Mouse (Mus musculus) gastrocnemius, adult 8-10 months (tissue): Measurements from ENCODE around the gene Gtf2a1l. TPM values are rescaled to one million over a fixed set of nuclear protein-coding genes. Genes with fewer than 3 reads are reported as not detected.

Experiments used
- DNase-seq, 2 experiments: peaks; one replicate each; pipeline ENCODE4 v3.0.0; 2022; ENCODE audit warnings: low spot score in 2 of 2
- total RNA-seq, 4 experiments: library from RNA; stranded (reverse); gene quantifications; 2 replicates each; pipeline ENCODE4 v1.2.4; 2022

The Gtf2a1l gene
- total RNA-seq, 4 experiments from 2014 or later: not detected

DNA sequence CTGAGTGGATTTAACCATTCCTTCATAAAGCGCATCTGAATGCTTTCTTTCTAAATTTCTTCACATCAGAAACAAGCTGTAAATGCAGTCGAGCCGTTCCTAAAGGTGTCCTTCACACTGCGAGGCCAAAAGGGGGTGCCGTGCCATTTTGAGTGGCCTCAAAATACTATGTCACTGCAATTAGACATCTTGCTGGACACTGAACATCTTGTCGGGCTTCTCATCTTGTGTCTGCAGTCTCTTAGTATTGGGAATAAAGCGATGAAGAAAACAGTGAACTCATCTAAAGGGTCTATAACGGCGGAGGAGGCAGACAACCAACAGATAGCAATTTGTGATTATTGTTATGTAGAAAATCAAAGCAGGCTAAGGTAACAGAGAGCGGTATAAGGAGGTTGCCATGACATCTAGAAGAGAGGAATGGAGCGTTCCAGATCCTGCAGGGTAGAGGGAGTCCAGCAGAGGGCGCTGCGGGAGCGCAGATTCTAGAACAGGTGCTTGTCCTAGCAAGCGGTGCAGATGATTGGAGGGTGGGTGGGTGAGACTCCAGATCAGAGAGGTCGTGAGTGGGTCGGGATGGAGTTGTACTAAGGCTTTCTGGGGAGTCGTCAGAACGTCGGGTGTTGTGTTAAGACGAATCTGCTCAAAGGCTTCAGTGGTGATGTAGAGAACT lies 15.6 kb upstream of the Gtf2a1l start:
- DNase-seq: peak in 1 of 2 experiments; percentile 23

DNA sequence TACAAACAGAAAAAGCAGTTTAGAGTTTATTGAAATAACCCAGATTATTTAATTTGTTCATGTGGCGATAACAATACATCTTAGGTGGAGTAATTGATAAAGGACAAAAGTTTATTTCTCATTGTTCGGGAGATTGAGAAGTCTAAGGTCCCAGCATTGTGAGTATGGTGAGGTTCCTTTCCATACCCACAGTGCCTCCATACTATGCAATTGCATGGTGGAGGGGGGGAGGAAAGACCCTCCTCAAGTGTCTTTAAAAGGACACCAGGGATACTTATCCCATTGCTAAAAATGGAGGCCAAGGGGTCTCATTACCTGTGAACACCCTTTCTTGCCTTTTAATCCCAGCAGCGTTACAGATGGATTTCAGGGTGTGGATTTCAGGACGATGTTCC lies 15.1 kb upstream of the Gtf2a1l start:
- no peak for DNase-seq

DNA sequence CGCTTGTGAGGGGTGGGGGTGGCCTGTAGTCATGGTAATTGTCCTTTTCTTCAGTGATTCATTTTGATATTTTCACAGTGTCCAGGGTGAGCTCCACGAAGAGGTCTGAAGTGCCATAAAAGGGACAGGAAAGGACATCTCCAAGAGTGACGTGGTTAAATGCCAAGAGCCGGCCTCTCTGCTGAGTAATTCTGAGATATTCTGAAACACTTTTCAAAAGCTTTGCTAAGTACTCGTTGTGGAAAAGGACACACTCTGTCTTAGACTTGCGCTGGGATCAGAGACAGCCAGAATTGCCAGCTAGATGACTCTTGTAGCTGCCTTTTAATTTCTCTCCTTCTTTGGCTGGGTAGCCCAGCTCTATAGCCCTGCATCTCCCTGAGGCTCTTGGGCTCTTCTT lies 9.9 kb upstream of the Gtf2a1l start:
- DNase-seq: no peak

DNA sequence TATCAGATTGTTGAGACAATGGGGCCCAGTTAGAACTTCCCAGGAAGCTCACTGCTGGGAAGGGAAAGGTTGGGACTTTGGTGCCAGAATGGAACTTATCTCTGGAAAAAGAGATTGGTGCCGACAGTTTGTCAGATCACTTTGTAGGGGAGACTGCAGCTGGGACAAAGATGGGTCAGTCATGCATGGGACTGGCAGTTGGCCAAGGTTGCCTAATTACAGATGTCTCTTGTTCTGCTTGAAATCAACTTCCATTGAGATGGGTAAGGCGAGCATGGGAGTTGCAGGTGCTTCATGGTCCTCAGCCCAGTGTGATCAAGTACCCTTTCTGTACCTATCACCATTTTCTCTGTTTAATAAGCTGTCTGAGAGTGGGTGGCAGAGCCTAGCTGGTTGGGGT lies 2.4 kb upstream of the Gtf2a1l start:
- DNase-seq: no peak

DNA sequence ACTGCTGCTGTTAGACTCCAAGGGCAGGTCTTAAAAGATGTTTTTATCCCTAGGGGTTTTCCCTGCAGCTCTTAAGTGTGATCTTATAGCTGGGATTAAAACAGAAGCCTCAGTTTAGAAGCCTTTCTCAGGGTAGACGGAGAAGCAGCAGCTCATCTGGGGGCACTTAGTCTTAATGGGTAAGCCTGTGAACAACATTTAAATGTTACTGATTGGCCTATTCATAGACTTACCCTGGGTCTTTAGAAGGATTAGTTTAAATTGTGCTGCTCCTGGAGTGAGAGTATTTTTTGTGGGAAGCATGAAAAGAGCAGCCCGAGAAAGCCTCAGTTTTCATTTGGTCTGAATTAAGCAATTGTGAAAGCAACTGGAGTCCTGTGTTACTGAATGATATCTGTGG lies 1.5 kb downstream of the Gtf2a1l start:
- no peak for DNase-seq

DNA sequence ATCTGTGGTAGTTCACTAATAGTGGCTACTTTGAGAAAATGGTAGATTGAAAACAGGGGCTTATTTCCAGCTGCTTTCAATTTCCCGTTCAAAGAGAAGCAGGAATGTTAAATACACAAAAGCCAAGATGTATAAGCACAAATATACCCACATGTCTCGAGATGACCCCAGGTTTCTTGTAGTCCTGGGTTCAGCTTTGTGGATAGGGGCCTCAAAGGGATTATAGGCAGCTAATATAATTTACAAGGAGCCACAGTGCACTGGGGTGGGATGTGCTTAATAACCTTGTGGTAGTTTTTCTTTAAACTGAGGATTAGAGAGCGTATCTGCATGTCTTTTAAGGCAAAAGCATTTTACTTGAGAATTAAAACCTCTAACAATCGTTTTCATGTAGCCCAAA lies 2.3 kb downstream of the Gtf2a1l start:
- no peak for DNase-seq

DNA sequence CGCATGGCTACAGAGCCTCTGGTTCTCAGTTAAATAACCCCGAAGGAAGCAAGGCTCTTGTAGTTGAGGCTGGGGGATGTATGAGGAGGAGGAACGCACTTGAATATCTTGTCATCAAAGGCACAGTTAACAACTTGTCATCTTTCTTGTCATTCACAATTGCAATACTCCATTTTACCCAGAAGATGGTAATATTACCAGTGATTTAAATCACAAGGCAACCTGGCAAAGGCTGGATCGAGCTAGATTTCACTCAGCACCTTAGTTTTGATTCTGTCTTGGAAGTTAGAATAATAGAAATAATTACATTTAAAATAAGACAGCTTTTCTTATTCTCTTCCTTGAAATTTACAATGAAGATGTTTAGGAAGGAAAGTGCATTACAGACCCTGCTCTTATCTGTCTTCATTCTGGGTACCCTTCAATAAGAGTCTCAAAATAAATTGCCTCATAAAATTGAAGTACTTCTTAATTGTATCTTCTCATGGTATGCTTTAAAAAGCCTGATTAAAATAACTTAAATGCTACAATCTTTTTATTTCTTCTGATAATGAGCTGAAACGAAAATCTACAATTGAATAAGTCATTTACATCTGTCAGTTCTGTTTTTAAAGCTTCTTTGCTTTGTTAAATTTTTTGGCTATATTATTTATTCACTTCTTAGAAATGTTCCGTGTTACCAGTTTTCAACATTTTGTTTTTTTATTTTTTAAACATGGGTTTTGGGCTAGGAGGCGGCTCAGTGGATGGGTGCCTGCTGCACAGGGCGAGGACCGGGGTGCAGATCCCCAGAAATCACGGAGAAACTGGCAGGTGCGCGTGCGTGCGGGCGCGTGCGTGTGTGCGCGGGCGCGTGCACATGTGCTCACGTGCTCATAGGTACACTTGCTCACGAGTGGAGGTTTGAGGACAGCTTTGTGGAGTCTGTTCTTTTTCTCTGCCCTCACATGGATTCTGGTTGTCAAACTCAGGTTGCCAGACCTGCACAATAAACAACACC lies 7.2 kb downstream of the Gtf2a1l start:
- no peak for DNase-seq

DNA sequence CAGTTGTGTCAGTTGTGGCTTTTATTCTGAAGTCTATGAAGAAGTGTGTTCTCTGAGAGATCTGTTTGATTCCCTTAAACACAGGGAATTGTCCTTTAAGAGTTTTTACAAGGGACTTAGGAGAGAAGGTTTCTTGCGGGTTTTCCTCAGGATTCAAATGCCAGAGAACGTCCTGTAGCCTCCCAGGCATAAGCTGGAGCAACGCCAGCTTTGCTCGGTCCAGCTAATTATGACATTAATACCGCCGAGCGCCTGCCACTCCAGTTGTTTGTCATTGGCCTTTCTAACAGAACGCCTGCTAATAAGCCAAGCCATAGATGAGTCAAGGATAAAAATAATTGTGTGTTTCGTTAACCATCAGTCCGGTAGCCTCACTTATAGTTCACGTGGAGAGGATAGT lies 19.8 kb downstream of the Gtf2a1l start:
- DNase-seq: no peak

DNA sequence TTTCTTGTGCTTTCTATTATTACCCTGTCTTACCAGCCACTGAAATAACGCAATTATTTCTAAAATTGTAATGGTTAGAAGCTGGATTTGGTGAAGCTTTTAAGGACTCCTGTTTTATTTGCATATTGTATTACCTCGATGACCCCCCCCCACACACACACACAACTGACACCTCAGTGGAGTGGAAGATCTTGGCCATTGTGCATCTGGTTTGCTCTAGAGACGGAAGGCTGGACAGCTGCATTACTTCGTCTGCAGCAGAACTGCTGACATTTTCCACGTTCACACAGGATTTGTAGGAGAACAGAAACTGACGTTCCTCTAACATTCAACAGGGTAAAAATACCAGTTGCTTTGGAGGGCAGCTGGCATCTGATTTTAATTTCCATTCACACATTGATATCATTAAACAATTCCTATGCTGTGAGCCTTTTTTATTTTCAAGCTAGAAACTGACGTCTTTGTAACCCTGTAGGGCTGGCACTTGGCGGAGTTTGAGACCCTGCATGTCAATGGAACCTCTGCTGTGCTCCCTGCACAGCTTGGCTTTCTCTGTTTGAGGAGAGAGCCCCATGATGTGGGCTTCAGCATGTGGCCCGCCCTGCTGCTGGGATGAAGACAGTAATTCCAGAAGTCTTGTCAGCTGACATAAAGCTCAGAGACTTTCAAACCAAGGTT lies 28.3 kb downstream of the Gtf2a1l start:
- DNase-seq: no peak

DNA sequence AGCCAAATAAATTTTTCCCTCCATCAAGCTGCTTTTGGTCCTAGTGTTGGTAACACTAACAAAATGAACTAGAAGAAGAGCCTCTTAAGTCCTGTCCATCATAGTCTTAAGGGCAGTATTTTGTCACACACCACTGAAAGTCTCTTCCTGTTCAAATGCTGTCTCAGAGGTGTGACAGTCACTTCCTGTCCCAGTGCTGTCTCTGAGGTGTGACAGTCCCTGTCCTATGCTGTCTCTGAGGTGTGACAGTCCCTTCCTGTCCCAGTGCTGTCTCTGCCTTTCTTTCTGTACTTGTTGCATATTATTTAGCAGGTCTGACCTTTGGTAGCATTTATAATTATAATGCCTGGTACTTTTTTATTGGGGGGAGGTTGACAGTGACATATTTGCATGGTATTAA lies 32.4 kb downstream of the Gtf2a1l start:
- DNase-seq: no peak

DNA sequence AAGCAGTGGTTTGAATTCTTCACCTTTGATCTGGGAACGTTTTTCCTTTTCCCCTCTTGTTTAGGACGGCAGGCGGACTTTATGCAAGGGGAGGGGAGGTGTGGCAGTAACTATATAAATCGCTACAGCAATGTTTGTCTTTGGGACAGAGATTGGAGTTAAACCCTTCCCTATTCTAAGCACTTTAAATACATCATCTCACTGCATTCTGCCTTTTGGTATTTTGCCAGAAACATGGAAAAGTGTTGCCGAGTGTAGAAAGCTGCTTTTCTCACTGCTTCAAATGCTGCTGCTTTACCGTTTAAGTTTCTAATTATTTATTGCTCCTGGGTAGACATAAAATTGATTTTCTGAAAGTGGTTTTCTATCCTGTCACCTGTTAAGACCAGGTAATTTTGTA lies 33.9 kb downstream of the Gtf2a1l start:
- no peak for DNase-seq

DNA sequence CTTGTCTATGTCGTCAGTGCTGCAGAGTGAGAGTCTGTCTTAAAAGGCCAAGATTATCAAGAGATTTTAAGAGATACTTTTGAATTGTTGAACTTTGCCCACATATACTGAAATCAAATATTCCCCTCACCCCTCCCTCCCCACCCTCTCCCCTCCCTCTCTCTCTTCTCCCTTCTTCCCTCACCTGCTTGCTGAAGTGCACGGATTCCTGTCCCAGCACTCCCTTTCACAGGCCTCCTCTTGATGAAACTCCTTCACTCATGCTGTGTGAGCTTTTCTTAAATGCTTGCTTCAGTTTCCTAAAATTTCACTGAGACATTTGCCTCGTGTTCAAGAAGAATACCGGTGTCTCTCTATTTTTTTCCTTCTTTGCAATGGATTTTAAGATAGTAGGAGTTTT lies 34.7 kb downstream of the Gtf2a1l start:
- no peak for DNase-seq

DNA sequence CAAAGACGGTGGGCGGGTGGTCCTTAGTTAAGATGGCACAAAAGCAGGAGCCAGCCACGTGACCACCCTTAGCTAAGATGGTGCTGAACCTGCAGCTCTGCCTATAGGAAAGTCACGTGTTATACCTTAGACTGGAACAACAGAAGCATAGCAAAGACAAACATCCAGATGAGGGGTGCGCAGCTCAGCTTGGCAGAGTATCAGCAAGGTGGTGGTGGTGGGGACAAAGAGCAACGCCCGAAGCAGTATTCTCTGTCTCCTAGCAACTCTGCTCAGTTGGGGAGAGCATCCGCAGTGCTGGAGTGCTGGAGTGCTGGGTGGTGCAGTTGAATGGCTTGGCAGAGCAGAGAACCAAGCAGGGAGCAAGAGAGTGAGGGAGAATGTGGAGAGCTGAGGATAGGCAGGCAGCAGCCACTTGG lies 37.8 kb downstream of the Gtf2a1l start:
- no peak for DNase-seq

DNA sequence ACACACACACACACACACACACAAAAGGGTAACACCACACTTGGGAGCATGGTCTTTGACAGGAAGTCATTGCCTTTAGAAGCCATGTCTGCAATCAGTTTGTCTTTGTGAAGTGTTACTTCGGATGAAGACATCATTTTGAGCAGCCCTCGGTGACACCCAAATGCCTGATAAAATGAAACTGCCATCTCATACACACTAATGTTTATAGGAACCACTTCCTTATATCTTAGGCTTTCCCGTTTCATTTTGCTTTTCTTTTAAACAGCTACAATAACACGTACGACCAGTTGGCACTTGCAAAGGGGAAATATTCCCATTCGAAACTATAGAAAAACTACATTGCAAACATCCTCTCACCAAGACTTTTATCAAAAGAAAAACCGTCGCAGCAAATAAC lies 81.2 kb downstream of the Gtf2a1l start:
- DNase-seq: no peak

DNA sequence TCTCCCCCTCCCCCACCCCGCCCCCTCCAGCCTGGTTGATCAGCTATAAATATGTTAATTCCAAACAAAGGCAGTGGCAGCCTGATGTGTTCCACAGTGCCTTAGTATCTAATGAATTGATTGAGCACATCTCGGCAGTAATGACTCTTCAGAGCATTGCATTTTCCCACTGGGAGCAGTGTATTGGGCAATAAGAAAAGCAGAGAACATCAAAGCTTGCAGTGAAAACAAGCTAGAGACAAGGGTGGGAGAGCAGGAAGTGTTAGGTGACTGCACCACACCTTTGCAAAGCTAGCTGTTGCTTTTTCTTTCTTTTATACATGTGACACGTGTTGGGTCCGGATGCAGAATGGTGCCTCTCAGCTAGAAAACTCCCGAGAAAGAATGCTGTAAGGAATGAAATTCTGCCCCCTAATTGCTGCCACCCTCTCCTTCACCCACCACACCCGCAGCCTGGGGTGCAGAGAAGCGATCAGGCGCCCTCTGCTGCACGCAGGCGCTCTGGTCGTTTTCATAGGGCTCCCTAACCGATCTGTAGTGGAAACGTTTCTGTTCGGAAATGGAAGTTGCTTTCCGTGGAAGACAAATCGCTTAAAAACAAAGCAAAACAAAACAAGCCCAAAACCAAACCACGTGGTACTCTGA lies 84.5 kb downstream of the Gtf2a1l start:
- DNase-seq: no peak

DNA sequence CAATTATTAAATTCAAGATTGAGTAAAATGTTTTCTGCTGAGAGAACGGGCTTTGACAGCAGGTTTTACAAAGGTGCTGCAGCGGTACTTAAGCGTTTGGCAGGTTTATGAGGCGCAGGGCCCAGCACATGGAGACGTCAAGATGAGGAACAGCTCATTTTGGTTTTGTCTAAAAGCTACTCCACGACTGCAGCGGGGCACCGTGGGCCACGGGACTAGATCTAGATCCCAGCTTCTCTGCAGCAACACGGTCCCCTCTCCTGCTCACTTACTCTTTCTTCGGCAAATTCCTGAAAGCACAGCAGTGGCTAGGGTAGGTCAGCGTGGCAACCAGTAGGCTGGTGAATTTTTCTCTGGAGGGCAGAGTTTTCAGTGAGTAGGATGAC lies 85.0 kb downstream of the Gtf2a1l start:
- DNase-seq: no peak

DNA sequence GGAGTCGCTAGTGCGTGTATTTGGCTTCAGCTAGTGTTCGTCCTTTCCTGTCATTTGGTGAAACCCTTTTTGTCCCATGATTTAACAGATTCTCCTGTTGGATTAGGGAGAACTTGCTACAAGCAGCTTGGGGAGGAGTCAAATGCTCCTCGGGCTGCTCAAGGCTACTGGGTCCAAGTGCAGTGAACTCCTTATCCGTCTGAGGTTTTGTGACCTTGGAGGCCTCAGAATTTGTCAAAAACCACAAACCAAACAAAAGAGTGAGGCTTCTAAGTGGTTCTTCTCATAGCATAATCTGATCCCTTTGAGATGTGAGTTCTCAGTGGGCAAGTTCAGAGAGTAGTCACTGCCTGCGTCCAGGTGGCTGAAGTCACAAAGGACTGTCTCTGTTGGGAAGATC lies 87.3 kb downstream of the Gtf2a1l start:
- DNase-seq: no peak

DNA sequence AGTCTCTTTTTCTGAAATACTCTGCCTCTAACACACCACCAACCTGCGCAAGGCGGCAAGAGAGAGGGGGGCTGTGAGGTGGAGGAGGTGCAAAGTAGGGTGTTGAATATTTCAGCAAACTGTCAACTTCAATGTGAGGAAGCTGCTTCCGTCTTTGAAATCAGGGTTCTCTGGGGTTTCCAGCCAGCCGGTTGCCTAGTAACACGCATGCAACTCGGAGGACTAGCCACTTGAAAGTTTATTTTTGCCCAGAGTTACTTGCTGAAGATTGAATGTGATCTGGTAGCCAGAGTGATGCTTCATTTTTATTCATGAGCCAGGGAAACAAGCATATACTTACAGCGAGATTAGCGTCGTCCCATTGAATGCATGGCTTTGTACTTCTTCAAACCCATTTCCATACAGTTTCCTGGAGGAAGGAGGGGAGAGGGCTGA lies 89.6 kb downstream of the Gtf2a1l start:
- DNase-seq: no peak

DNA sequence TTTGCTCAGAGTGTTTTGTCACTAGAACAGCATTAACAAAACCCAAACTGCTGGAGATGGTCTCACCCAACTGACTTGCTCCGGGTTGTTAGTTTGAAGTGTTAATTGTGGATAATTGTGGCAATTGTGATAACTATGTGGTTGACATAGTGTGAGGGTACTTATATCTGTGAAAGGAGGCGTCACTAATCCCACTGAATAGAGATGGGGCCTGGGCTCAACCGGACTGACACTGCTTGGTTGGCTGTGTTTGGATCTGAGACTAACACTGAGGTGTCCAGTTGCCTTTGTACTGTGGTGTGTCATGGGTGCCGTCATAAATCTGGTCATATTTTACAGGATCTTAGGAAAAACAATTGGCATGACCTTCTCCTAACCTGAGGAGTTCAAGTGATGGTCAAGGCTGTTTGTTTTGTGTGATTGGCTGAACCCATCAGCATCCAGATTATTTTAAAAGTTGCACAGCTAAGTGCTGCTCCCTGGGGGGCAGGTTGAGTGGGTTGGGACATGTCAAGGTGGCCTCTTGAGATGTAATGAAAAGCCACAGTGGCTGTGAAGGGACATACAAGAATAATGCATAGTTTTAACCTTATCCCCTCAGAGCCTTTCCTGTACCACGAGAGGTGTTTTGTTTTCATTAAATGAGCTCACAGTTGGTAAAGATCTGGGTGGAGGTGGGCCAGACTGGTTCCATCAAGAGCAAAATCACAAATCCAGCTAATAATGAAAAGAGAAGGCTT lies 95.1 kb downstream of the Gtf2a1l start:
- DNase-seq: no peak

DNA sequence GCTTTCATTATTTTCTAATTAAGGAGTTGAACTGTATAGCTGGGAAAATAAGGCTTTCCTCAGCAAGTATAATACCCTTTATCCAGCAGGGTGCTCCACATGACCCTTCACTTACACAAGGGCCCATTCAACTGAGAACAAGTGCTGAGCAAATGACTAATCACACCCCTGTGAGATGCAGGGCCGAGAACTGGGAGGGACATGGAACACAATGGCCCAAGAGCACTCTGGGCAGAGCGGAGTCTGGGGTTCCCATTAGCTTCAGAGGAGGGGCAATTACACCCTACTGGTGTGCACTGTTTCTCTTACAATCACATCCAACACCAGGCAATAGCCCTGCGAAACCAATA lies 95.7 kb downstream of the Gtf2a1l start:
- no peak for DNase-seq
